Mouse (Mus musculus): ENCODE measurements around the gene Mta2.
A peak's percentile ranks its signal among the peaks of the same experiment; 100 is the strongest.

Gene Mta2

DNA sequence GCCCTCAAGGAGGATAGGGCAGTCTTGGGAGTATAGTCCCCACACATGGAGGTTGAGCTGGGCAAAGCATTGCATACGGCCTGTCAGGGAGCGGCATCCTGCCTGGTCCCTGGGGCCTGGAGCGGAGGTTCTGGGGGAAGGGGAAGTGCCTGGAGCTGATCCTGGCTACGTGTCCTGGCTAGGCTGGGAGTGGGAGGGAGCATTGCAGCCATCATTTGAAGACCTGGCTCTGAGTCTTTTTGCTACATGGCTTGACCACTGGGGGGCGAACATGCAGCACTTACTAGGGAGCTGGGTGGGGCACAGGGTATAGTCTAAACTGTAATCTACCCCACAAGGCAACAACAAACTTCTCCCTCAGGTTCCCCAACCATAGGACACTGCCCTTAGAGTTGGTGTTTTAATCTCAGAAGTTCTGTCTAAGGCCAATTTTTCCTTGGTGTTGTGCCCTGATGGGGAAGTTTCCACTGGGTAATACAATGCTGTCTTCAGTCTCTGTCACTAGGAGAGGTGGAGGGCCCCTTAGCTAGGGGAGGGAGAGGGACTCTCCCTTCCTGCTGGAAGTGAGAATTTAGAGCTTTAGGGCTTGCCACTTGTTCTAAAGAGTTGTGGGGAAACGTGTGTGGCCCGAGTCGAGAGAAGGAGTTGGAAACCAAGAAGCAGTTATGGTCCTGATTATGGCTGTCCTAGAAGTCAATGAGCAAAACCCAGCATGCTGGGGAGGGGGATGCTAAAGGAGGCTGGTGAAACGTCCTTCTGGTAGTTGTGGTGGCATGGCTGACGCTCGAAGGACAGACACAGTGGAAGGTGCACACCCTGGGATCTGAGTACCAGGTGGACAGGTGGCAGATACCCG, 51.3 kb downstream of the Mta2 start:
- peak; percentile 79 for DNase-seq (ENCODE audit: low spot score)

DNA sequence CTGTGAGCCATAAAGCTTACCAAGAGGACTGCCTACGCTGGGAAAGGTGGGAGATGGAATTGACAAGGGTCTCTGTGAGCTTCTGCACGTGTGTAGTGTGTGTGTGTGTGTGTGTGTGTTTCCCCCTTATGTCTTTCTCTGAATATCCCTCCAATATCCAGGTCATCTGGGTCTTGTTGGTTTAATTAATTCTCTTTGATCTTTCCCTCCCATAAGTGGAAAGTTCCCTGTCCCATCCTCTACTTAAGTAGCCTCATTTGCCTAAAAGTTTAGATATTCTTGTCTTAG, 51.9 kb downstream of the Mta2 start:
- no peak for DNase-seq (ENCODE audit: low spot score)

GRCm38 (mm10) chr19:8994813-8995607, 53.3 kb downstream of the Mta2 start:
- no peak for DNase-seq (ENCODE audit: low spot score)

GRCm38 (mm10) chr19:8996601-8997000, 54.9 kb downstream of the Mta2 start:
- DNase-seq (ENCODE audit: low spot score), result no peak

DNA sequence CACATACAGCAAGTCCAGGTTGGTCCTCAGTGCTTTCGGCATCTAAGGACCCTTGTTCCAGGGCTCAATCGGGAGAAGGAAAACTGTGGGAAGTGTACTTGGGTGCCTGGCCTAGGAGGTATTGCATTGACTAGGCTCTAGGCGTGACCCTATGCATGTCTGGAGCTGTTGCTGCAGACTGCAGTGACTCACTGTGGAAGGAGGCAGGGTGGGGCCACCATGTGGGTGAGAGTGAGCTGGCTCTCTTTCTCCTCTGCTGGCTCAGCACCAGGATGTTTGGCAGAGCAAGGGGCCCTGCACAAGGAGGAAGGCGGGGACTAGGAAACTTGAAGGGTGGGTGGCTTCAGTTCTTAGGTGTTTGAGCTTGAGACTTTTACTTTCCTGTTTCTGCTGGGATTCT, 55.9 kb downstream of the Mta2 start:
- DNase-seq (ENCODE audit: low spot score), result peak; percentile 84

DNA sequence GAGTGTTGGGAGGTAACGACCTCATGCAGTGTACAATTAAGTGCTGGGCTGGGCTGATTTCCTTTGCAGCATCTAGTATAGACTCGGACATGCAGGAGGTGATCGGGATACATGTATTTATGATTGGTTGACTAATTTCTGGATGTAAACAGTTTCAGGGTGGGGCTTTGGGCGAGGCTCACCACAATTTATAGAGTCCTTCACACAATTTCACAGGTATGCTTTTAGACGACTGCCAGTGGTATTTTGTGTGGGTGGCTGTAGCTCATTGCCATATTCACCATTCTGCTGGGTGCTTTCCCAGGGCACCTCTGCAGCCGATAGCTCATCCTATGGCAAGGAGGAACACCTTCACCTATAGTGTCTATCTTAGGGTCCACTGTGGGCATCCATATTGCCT, 56.9 kb downstream of the Mta2 start:
- DNase-seq (ENCODE audit: low spot score), result no peak

DNA sequence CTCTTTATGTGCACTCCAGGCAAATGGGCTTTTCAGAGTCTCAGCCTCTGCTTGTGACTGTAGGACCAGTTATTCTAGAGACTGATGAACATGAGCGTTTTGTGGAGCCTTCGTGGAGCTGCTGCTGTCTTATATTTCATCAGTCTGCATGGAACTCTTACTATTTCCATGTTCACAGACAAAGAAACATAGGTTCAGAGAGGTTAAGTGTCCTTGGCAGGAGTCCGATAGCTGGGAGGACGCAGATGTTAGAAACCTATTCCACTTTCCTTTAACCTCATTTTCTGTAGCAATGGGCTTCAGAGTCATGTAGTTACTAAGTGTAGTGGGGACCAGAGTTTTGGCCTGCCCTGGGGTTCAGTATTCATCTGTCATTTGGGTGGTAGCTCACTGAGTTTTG, 57.5 kb downstream of the Mta2 start:
- DNase-seq (ENCODE audit: low spot score), result no peak

Measured in T-cell, adult 2 months (primary cell).